In the genomic region with DNA sequence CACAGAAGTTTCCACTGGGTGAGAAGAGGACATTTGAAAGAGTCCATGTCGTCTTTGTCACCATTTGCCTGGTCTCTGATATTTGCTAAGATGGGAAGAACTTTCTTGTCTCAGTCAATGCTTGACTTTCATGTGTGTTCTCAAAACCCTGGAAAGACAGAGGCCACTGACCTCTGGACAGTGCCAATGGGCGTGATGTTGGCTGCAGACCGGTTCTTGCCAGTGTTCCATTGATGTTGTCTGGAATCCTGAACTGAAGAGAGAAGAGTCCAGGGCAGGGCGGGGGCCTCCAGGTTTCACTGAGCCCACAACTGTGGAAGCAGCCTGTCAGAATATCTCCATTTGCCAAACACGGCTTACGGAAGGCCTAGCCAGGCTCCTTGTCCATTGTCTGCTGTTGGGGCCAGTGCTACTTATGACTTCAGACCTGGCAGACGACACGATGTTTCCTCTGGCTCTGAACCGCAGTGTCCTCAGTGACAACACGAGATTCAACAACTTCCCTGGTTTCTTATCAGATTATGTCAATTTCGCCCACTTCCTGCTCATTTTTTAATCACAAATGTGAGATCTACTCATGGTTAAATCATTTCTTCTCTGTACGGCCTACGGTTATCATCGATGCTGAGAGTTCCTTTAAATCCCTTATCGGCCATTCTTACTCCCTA, we compare ENCODE assay signal across 20 mouse cellular contexts. TPM values are rescaled to one million over a fixed set of nuclear protein-coding genes. Genes with fewer than 3 reads are reported as not detected.
DNase-seq lines count a peak whose midpoint lies in the region; ATAC-seq and TF ChIP-seq lines count a peak whose summit lies in the region.
"Had no signal": no experiment of that assay in that cellular context is flagged by ENCODE, and none has a peak within 500 bp of the region (broad histone marks: within the 10 kb centered on the region; RNA-seq: fewer than 3 reads in every experiment).

No protein-coding gene starts in this region.

- intact Hi-C loops in gastrocnemius, adult 2 months (cut with DNase I): no loop called here

- no peaks in the 10 kb centered on the region for H3K9me3 ChIP-seq in kidney, embryonic 15.5 days (replicated peaks)
- no peaks in the 10 kb centered on the region for H3K9me3 ChIP-seq in forebrain, embryonic 13.5 days (replicated peaks)
- H3K9me3 ChIP-seq: forebrain, embryonic 12.5 days; hindbrain, embryonic 12.5 days; intestine, embryonic 15.5 days; midbrain, embryonic 10.5 days; neural tube, embryonic 12.5 days had no signal

- H3K9ac ChIP-seq in kidney, embryonic 15.5 days: no peak overlapping the region
- no peak overlapping the region for H3K9ac ChIP-seq in forebrain, embryonic 13.5 days
- H3K9ac ChIP-seq: forebrain, embryonic 12.5 days; hindbrain, embryonic 12.5 days; intestine, embryonic 15.5 days; neural tube, embryonic 12.5 days had no signal

- no peak overlapping the region for H3K4me3 ChIP-seq in gastrocnemius, adult 2 months
- H3K4me3 ChIP-seq in kidney, embryonic 15.5 days (replicated peaks): no peak overlapping the region
- no peak overlapping the region for H3K4me3 ChIP-seq in forebrain, embryonic 13.5 days
- H3K4me3 ChIP-seq: forebrain, embryonic 12.5 days; hindbrain, embryonic 12.5 days; intestine, embryonic 15.5 days; layer of hippocampus, adult 2 months; midbrain, embryonic 10.5 days; neural tube, embryonic 12.5 days had no signal

- no peak for TF ChIP-seq CTCF in gastrocnemius, adult 2 months (IDR thresholded peaks at IDR 0.05)

- no peaks in the 10 kb centered on the region for H3K27me3 ChIP-seq in kidney, embryonic 15.5 days
- H3K27me3 ChIP-seq in forebrain, embryonic 13.5 days: no peaks in the 10 kb centered on the region
- H3K27me3 ChIP-seq: forebrain, embryonic 12.5 days; hindbrain, embryonic 12.5 days; intestine, embryonic 15.5 days; neural tube, embryonic 12.5 days had no signal

- no peak overlapping the region for H3K4me2 ChIP-seq in kidney, embryonic 15.5 days
- H3K4me2 ChIP-seq in forebrain, embryonic 13.5 days: no peak overlapping the region
- H3K4me2 ChIP-seq: forebrain, embryonic 12.5 days; hindbrain, embryonic 12.5 days; intestine, embryonic 15.5 days; neural tube, embryonic 12.5 days had no signal

- no peaks in the 10 kb centered on the region for H3K36me3 ChIP-seq in kidney, embryonic 15.5 days
- H3K36me3 ChIP-seq in forebrain, embryonic 13.5 days (ENCODE audit: poor library complexity, severe bottlenecking): no peaks in the 10 kb centered on the region
- H3K36me3 ChIP-seq: forebrain, embryonic 12.5 days; hindbrain, embryonic 12.5 days; intestine, embryonic 15.5 days; midbrain, embryonic 10.5 days; neural tube, embryonic 12.5 days had no signal

- H3K27ac ChIP-seq in gastrocnemius, adult 2 months: no peak overlapping the region
- no peak overlapping the region for H3K27ac ChIP-seq in kidney, embryonic 15.5 days
- no peak overlapping the region for H3K27ac ChIP-seq in forebrain, embryonic 13.5 days
- H3K27ac ChIP-seq: forebrain, embryonic 12.5 days; hindbrain, embryonic 12.5 days; intestine, embryonic 15.5 days; layer of hippocampus, adult 2 months; midbrain, embryonic 10.5 days; neural tube, embryonic 12.5 days had no signal

- ATAC-seq in kidney, embryonic 15.5 days (replicated peaks; ENCODE audit: low FRiP score): no peak
- ATAC-seq in forebrain, embryonic 13.5 days: no peak
- ATAC-seq: intestine, embryonic 15.5 days had no signal

- peaks cover 24% of the 10 kb centered on the region for H3K4me1 ChIP-seq in kidney, embryonic 15.5 days
- H3K4me1 ChIP-seq in forebrain, embryonic 13.5 days: peaks cover 5% of the 10 kb centered on the region; the same call in 1 of the 2 replicates

- peak; percentile 29 for DNase-seq in gastrocnemius, adult 2 months
- DNase-seq in gastrocnemius, postnatal 4 days (ENCODE audit: low spot score in 2 of 2): no peak
- peak; percentile 66 for DNase-seq in kidney, adult 9 months
- DNase-seq in induced T-regulatory cell, adult 2 months (ENCODE audit: low read depth): peak; percentile 87
- no peak for DNase-seq in lung, postnatal 4 days
- DNase-seq in urinary bladder, postnatal 25 days (ENCODE audit: low spot score): no peak
- DNase-seq: cerebellum, adult 8-10 months; gastrocnemius, postnatal 14 days; heart, postnatal 14 days; liver; lung, adult 18-20 months; right cerebral cortex, adult 18-20 months had no signal

- WGBS in kidney, embryonic 15.5 days: 85% methylated on average over 15 of the region's 15 CpGs
- WGBS in forebrain, embryonic 13.5 days: 94% methylated on average over 15 of the region's 15 CpGs

RNA-seq across cellular contexts. Expression of a gene that starts 43.6 kb away (rescaled TPM):
- total RNA-seq in gastrocnemius, adult 2 months (2021): 100 to 1,000 TPM; 140 to 141 TPM
- total RNA-seq in gastrocnemius, postnatal 4 days (2021): 10 to 100 TPM; 82.3 to 92.1 TPM
- 68.8 and 76.0 TPM in 2 replicates for polyA plus RNA-seq in kidney, embryonic 15.5 days (2015; fragmentation: Nextera tagmentation; extraction: Ambion mirVana)
- 71.5 and 74.5 TPM in 2 replicates for polyA plus RNA-seq in forebrain, embryonic 13.5 days (2015; fragmentation: Nextera tagmentation; extraction: Ambion mirVana)

Comparison
In these comparisons a context has a peak if more than half of its experiments do, and no peak if none do; other contexts are left out.
1. DNase-seq: peak in gastrocnemius, adult 2 months (single experiment), kidney, adult 9 months (single experiment) and induced T-regulatory cell, adult 2 months (single experiment); none in gastrocnemius, postnatal 4 days (0 of 2), lung, postnatal 4 days (0 of 2) and urinary bladder, postnatal 25 days (single experiment).